Mouse (Mus musculus): ENCODE data around the gene Zfp568. TPM values are rescaled to one million over a fixed set of nuclear protein-coding genes. Genes with fewer than 3 reads are reported as not detected.

The Zfp568 gene
- total and polyA plus RNA-seq, 2 experiments from 2014 or later = 2.5 to 8.2 TPM

GRCm38 (mm10) chr7:30027331-30027730, 43.6 kb downstream of the Zfp568 start:
- ATAC-seq (ENCODE audit: low FRiP score) = no peak
- no peak for TF ChIP-seq CTCF (IDR thresholded peaks at IDR 0.05)
- DNase-seq (ENCODE audit: low spot score) = no peak
- Histone ChIP-seq H3K4me2 (ENCODE audit: low read depth, low read length, poor library complexity, severe bottlenecking) (no peak overlapping the region), H3K27me3 (ENCODE audit: insufficient read depth, low read length) (no peaks in the 10 kb centered on the region), H3K27ac (ENCODE audit: low read depth, low read length) (no peak overlapping the region), H3K9me3 (ENCODE audit: low read length) (no peaks in the 10 kb centered on the region), H3K4me1 (ENCODE audit: insufficient read depth, low read length) (no peaks in the 10 kb centered on the region), H3K36me3 (ENCODE audit: insufficient read depth, low read length) (peaks cover 25% of the 10 kb centered on the region), H3K4me3 (ENCODE audit: low read depth, low read length) (no peak overlapping the region), H3K9ac (replicated peaks; ENCODE audit: low read length, poor library complexity, severe bottlenecking) (no peak overlapping the region)
- WGBS = 76% methylated on average over 4 of the region's 4 CpGs

- Histone ChIP-seq H3K4me3 (ENCODE audit: low read depth, low read length) (no peak overlapping the region), H3K9me3 (ENCODE audit: low read length) (no peaks in the 10 kb centered on the region), H3K27me3 (ENCODE audit: insufficient read depth, low read length) (no peaks in the 10 kb centered on the region), H3K4me2 (ENCODE audit: low read depth, low read length, poor library complexity, severe bottlenecking) (no peak overlapping the region), H3K9ac (replicated peaks; ENCODE audit: low read length, poor library complexity, severe bottlenecking) (no peak overlapping the region), H3K27ac (ENCODE audit: low read depth, low read length) (no peak overlapping the region), H3K36me3 (ENCODE audit: insufficient read depth, low read length) (peaks cover 13% of the 10 kb centered on the region; the same call in 1 of the 2 replicates), H3K4me1 (ENCODE audit: insufficient read depth, low read length) (no peaks in the 10 kb centered on the region)
- 92% methylated on average over 3 of the region's 3 CpGs for WGBS
- TF ChIP-seq CTCF (IDR thresholded peaks at IDR 0.05) = no peak
- DNase-seq (ENCODE audit: low spot score) (no peak), ATAC-seq (ENCODE audit: low FRiP score) (no peak)
Observed at GRCm38 (mm10) chr7:30028572-30028971, 44.8 kb downstream of the Zfp568 start.

- H3K9me3 ChIP-seq (ENCODE audit: low read length) = no peaks in the 10 kb centered on the region
- TF ChIP-seq CTCF (IDR thresholded peaks at IDR 0.05) = no peak
- ATAC-seq (ENCODE audit: low FRiP score) = no peak
- DNase-seq (ENCODE audit: low spot score) = no peak
- H3K27me3 ChIP-seq (ENCODE audit: insufficient read depth, low read length) = no peaks in the 10 kb centered on the region
- 33% methylated on average over 6 of the region's 6 CpGs for WGBS
- H3K36me3 ChIP-seq (ENCODE audit: insufficient read depth, low read length) = 0 out of 2 replicates have a peak, but pooled peaks cover 6% of the 10 kb centered on the region
- H3K9ac ChIP-seq (replicated peaks; ENCODE audit: low read length, poor library complexity, severe bottlenecking) = no peak overlapping the region
- no peak overlapping the region for H3K27ac ChIP-seq (ENCODE audit: low read depth, low read length)
- H3K4me2 ChIP-seq (ENCODE audit: low read depth, low read length, poor library complexity, severe bottlenecking) = no peak overlapping the region
- no peaks in the 10 kb centered on the region for H3K4me1 ChIP-seq (ENCODE audit: insufficient read depth, low read length)
- no peak overlapping the region for H3K4me3 ChIP-seq (ENCODE audit: low read depth, low read length)
Observed at GRCm38 (mm10) chr7:30030677-30031076, 46.9 kb downstream of the Zfp568 start.

- ATAC-seq (ENCODE audit: low FRiP score) (no peak), DNase-seq (ENCODE audit: low spot score) (no peak)
- no peak overlapping the region for H3K27ac ChIP-seq (ENCODE audit: low read depth, low read length)
- TF ChIP-seq CTCF (IDR thresholded peaks at IDR 0.05) = no peak
- H3K9ac ChIP-seq (replicated peaks; ENCODE audit: low read length, poor library complexity, severe bottlenecking) = no peak overlapping the region
- no peaks in the 10 kb centered on the region for H3K4me1 ChIP-seq (ENCODE audit: insufficient read depth, low read length)
- no peaks in the 10 kb centered on the region for H3K9me3 ChIP-seq (ENCODE audit: low read length)
- H3K4me3 ChIP-seq (ENCODE audit: low read depth, low read length) = no peak overlapping the region
- WGBS = 74% methylated on average over 3 of the region's 3 CpGs
- H3K27me3 ChIP-seq (ENCODE audit: insufficient read depth, low read length) = no peaks in the 10 kb centered on the region
- H3K36me3 ChIP-seq (ENCODE audit: insufficient read depth, low read length) = 0 out of 2 replicates have a peak, but pooled peaks cover 1% of the 10 kb centered on the region
- H3K4me2 ChIP-seq (ENCODE audit: low read depth, low read length, poor library complexity, severe bottlenecking) = no peak overlapping the region
Observed at GRCm38 (mm10) chr7:30031379-30031778, 47.6 kb downstream of the Zfp568 start.

GRCm38 (mm10) chr7:30034331-30034730, 50.6 kb downstream of the Zfp568 start:
- Histone ChIP-seq H3K4me2 (ENCODE audit: low read depth, low read length, poor library complexity, severe bottlenecking) (no peak overlapping the region), H3K27ac (ENCODE audit: low read depth, low read length) (no peak overlapping the region), H3K27me3 (ENCODE audit: insufficient read depth, low read length) (no peaks in the 10 kb centered on the region), H3K9me3 (ENCODE audit: low read length) (no peaks in the 10 kb centered on the region), H3K9ac (replicated peaks; ENCODE audit: low read length, poor library complexity, severe bottlenecking) (no peak overlapping the region), H3K36me3 (ENCODE audit: insufficient read depth, low read length) (peaks cover 24% of the 10 kb centered on the region; the same call in 1 of the 2 replicates), H3K4me1 (ENCODE audit: insufficient read depth, low read length) (no peaks in the 10 kb centered on the region), H3K4me3 (ENCODE audit: low read depth, low read length) (no peak overlapping the region)
- DNase-seq (ENCODE audit: low spot score) = no peak
- no peak for ATAC-seq (ENCODE audit: low FRiP score)
- TF ChIP-seq CTCF (IDR thresholded peaks at IDR 0.05) = no peak
- 94% methylated on average over 12 of the region's 12 CpGs for WGBS

GRCm38 (mm10) chr7:30044354-30044753, 60.6 kb downstream of the Zfp568 start:
- ATAC-seq (ENCODE audit: low FRiP score) (no peak), DNase-seq (ENCODE audit: low spot score) (no peak)
- Histone ChIP-seq H3K9ac (replicated peaks; ENCODE audit: low read length, poor library complexity, severe bottlenecking) (no peak overlapping the region), H3K4me2 (ENCODE audit: low read depth, low read length, poor library complexity, severe bottlenecking) (no peak overlapping the region), H3K36me3 (ENCODE audit: insufficient read depth, low read length) (peaks cover 9% of the 10 kb centered on the region), H3K4me3 (ENCODE audit: low read depth, low read length) (no peak overlapping the region), H3K9me3 (ENCODE audit: low read length) (no peaks in the 10 kb centered on the region), H3K27me3 (ENCODE audit: insufficient read depth, low read length) (no peaks in the 10 kb centered on the region), H3K27ac (ENCODE audit: low read depth, low read length) (no peak overlapping the region), H3K4me1 (ENCODE audit: insufficient read depth, low read length) (no peaks in the 10 kb centered on the region)
- 62% methylated on average over 9 of the region's 9 CpGs for WGBS
- TF ChIP-seq CTCF (IDR thresholded peaks at IDR 0.05) = no peak
